Comparison of ENCODE assay signal across 7 mouse cellular contexts in the genomic region with DNA sequence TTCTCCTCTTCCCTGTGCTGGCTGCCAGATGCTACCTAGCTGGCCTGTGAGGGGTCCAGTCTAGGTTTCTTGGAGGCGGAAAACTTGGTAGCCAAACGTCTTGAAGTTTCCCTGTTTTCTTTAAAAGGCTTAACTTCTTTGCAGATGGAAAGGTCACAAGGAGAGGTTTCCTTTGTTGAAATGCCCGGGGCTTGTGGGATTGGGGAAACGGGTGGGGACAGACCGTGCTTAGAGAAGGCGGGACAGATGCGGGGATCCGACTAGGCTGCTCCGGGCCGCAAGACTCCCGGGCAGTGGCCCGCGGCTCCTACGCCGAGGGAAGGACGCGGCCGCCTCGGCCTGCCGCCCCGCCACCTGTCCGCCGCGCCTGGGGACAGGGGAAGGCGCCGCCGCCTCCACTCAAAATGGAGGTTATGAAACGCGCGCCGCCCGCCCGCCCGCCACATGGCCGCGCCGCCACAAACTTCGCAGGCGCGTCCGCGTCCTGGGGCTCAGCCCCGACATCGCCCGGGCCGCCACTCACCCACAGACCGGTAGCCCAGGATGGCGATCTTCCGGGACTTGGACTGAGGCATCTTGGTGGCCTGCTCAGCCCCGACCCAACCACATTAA. TPM values are rescaled to one million over a fixed set of nuclear protein-coding genes. Genes with fewer than 3 reads are reported as not detected.
A peak's percentile ranks its signal among the peaks of the same experiment; 100 is the strongest.
DNase-seq lines count a peak whose midpoint lies in the region; ATAC-seq and TF ChIP-seq lines count a peak whose summit lies in the region.

No protein-coding gene starts in this region.

- WGBS in forebrain, embryonic 10.5 days, result under 1% methylated on average over 49 of the region's 50 CpGs
- WGBS in hindbrain, embryonic 15.5 days, result under 1% methylated on average over 42 of the region's 50 CpGs
- WGBS in lung, embryonic 14.5 days, result under 1% methylated on average over 50 of the region's 50 CpGs

- H3K4me1 ChIP-seq in forebrain, embryonic 10.5 days, result peaks cover 28% of the 10 kb centered on the region
- peaks cover 40% of the 10 kb centered on the region for H3K4me1 ChIP-seq in hindbrain, embryonic 15.5 days (replicated peaks)
- H3K4me1 ChIP-seq in lung, embryonic 14.5 days (ENCODE audit: insufficient read depth), result peaks cover 6% of the 10 kb centered on the region

- no peaks in the 10 kb centered on the region for H3K9me3 ChIP-seq in forebrain, embryonic 10.5 days
- H3K9me3 ChIP-seq in hindbrain, embryonic 15.5 days, result no peaks in the 10 kb centered on the region
- no peaks in the 10 kb centered on the region for H3K9me3 ChIP-seq in lung, embryonic 14.5 days (ENCODE audit: low read depth, low read length)

- ATAC-seq in hindbrain, embryonic 15.5 days (ENCODE audit: low FRiP score, low read depth), result peak; percentile 4; the same call in 1 of the 2 replicates
- no peak; the same call in 1 of the 2 replicates for ATAC-seq in lung, embryonic 14.5 days (ENCODE audit: insufficient read depth)

- peak overlapping the region; percentile 98 for H3K27ac ChIP-seq in forebrain, embryonic 10.5 days
- H3K27ac ChIP-seq in hindbrain, embryonic 15.5 days (replicated peaks), result peak overlapping the region; percentile 99
- H3K27ac ChIP-seq in lung, embryonic 14.5 days (ENCODE audit: low read depth), result peak overlapping the region; percentile 100

- peak overlapping the region; percentile 99 for H3K4me3 ChIP-seq in forebrain, embryonic 10.5 days
- H3K4me3 ChIP-seq in hindbrain, embryonic 15.5 days, result peak overlapping the region; percentile 97
- peak overlapping the region; percentile 97 for H3K4me3 ChIP-seq in lung, embryonic 14.5 days (ENCODE audit: low read depth, low read length)

- peak overlapping the region; percentile 93 for H3K9ac ChIP-seq in hindbrain, embryonic 15.5 days
- H3K9ac ChIP-seq in lung, embryonic 14.5 days, result peak overlapping the region; percentile 97

- peak; percentile 47 for DNase-seq in layer of hippocampus, adult 9-11 months
- DNase-seq in layer of hippocampus, adult 11-12 months (ENCODE audit: low spot score), result no peak
- peak; percentile 50 for DNase-seq in adipocyte (ENCODE audit: low spot score)
- DNase-seq in forebrain, embryonic 10.5 days (ENCODE audit: extremely low spot score, low spot score), result no peak
- peak; percentile 63 for DNase-seq in lung, embryonic 14.5 days
- DNase-seq in skeletal muscle tissue, adult 2 months (ENCODE audit: low read depth, low spot score), result peak; percentile 28

- no peaks in the 10 kb centered on the region for H3K27me3 ChIP-seq in forebrain, embryonic 10.5 days (ENCODE audit: poor library complexity, severe bottlenecking)
- H3K27me3 ChIP-seq in hindbrain, embryonic 15.5 days, result no peaks in the 10 kb centered on the region
- H3K27me3 ChIP-seq in lung, embryonic 14.5 days (ENCODE audit: insufficient read depth, low read length), result no peaks in the 10 kb centered on the region

- peak overlapping the region; percentile 73 for H3K4me2 ChIP-seq in hindbrain, embryonic 15.5 days
- peak overlapping the region; percentile 95 for H3K4me2 ChIP-seq in lung, embryonic 14.5 days

- peaks cover 9% of the 10 kb centered on the region for H3K36me3 ChIP-seq in forebrain, embryonic 10.5 days (replicated peaks)
- H3K36me3 ChIP-seq in hindbrain, embryonic 15.5 days, result no peaks in the 10 kb centered on the region
- no peaks in the 10 kb centered on the region for H3K36me3 ChIP-seq in lung, embryonic 14.5 days (ENCODE audit: insufficient read depth)

- no peak for TF ChIP-seq CTCF in lung, embryonic 14.5 days (IDR thresholded peaks at IDR 0.05; ENCODE audit: low read depth)

RNA-seq across cellular contexts. Expression of gene Rheb, which starts 0.7 kb away (rescaled TPM):
- polyA plus RNA-seq in forebrain, embryonic 10.5 days (2016; fragmentation: Nextera tagmentation; extraction: Ambion mirVana), result 164 and 189 TPM in 2 replicates
- polyA plus RNA-seq in hindbrain, embryonic 15.5 days (2015; fragmentation: Nextera tagmentation; extraction: Ambion mirVana), result 230 and 236 TPM in 2 replicates
- 196 and 198 TPM in 2 replicates for polyA plus RNA-seq in lung, embryonic 14.5 days (2014; fragmentation: Nextera tagmentation; extraction: Ambion mirVana)

Comparison
In these comparisons a context has a peak if more than half of its experiments do, and no peak if none do; other contexts are left out.
1. DNase-seq: peak in layer of hippocampus, adult 9-11 months (single experiment), adipocyte (single experiment), lung, embryonic 14.5 days (single experiment) and skeletal muscle tissue, adult 2 months (single experiment); none in layer of hippocampus, adult 11-12 months (single experiment) and forebrain, embryonic 10.5 days (single experiment).
2. Peak in every context shown above with its lines, with median percentiles within 50 percentile points of each other: H3K27ac ChIP-seq and H3K4me3 ChIP-seq.